Mouse (Mus musculus): ENCODE data around the gene Erich4. TPM values are rescaled to one million over a fixed set of nuclear protein-coding genes. Genes with fewer than 3 reads are reported as not detected.
A peak's percentile ranks its signal among the peaks of the same experiment; 100 is the strongest.

The Erich4 gene
- not detected in 2 replicates for polyA plus RNA-seq (2014; fragmentation: Nextera tagmentation; extraction: Ambion mirVana)

- Histone ChIP-seq H3K9me3 (ENCODE audit: control insufficient read depth, low read length) (no peaks in the 10 kb centered on the region), H3K36me3 (ENCODE audit: control insufficient read depth, insufficient read depth, low read length) (peaks cover 1% of the 10 kb centered on the region; the same call in 1 of the 2 replicates), H3K27ac (replicated peaks in 1 of 2; ENCODE audit: control insufficient read depth in 1 of 2, insufficient read depth in 1 of 2, low read depth in 2 of 2, low read length in 2 of 2) (no peak within 1 kb of the TSS), H3K4me1 (ENCODE audit: control insufficient read depth in 2 of 2, insufficient read depth in 2 of 2, low read length in 2 of 2) (peaks cover 5 to 6% of the 10 kb centered on the region in 2 experiments), H3K4me2 (ENCODE audit: low read length) (no peak within 1 kb of the TSS), H3K27me3 (ENCODE audit: control insufficient read depth, insufficient read depth, low read length) (no peaks in the 10 kb centered on the region), H3K4me3 (ENCODE audit: control insufficient read depth in 1 of 2, insufficient read depth in 1 of 2, low read depth in 1 of 2, low read length in 2 of 2) (no peak within 1 kb of the TSS), H3K9ac (ENCODE audit: low read length) (no peak within 1 kb of the TSS)
- WGBS: 73% methylated on average over 5 of the region's 5 CpGs
- ATAC-seq (ENCODE audit: insufficient number of reproducible peaks, insufficient read depth, low FRiP score, low read depth): no peak
Observed at GRCm38 (mm10) chr7:25615706-25616011, at the start of gene Erich4. Gene Erich4, minus strand, starts transcription at chr7:25615892.

- peak within 1 kb of the TSS; percentile 79 for H3K4me2 ChIP-seq (ENCODE audit: low read length)
- ATAC-seq (ENCODE audit: insufficient number of reproducible peaks, insufficient read depth, low FRiP score, low read depth): peak; percentile 100
- H3K36me3 ChIP-seq (ENCODE audit: control insufficient read depth, insufficient read depth, low read length): peaks cover 13% of the 10 kb centered on the region; the same call in 1 of the 2 replicates
- peaks cover 4 to 14% of the 10 kb centered on the region in 2 experiments for H3K4me1 ChIP-seq (ENCODE audit: control insufficient read depth in 2 of 2, insufficient read depth in 2 of 2, low read length in 2 of 2)
- H3K9ac ChIP-seq (ENCODE audit: low read length): peak within 1 kb of the TSS; percentile 86
- H3K27me3 ChIP-seq (ENCODE audit: control insufficient read depth, insufficient read depth, low read length): no peaks in the 10 kb centered on the region
- WGBS: under 1% methylated on average over 50 of the region's 50 CpGs
- peak within 1 kb of the TSS; percentile 82 to 84 for H3K27ac ChIP-seq (replicated peaks in 1 of 2; ENCODE audit: control insufficient read depth in 1 of 2, insufficient read depth in 1 of 2, low read depth in 2 of 2, low read length in 2 of 2)
- H3K4me3 ChIP-seq (ENCODE audit: control insufficient read depth in 1 of 2, insufficient read depth in 1 of 2, low read depth in 1 of 2, low read length in 2 of 2): peak within 1 kb of the TSS; percentile 67 to 71
- H3K9me3 ChIP-seq (ENCODE audit: control insufficient read depth, low read length): no peaks in the 10 kb centered on the region
Observed at GRCm38 (mm10) chr7:25658657-25659472, 43.2 kb upstream of the Erich4 start, which contains the start of the genes Bckdha and Exosc5. Gene Bckdha, minus strand, starts transcription at chr7:25658981. Gene Exosc5, plus strand, starts transcription at chr7:25659164.

- peak overlapping the region; percentile 86 for H3K9ac ChIP-seq (ENCODE audit: low read length)
- 35% methylated on average over 10 of the region's 10 CpGs for WGBS
- H3K9me3 ChIP-seq (ENCODE audit: control insufficient read depth, low read length): no peaks in the 10 kb centered on the region
- 0 out of 2 replicates have a peak, but pooled peaks cover 8% of the 10 kb centered on the region for H3K36me3 ChIP-seq (ENCODE audit: control insufficient read depth, insufficient read depth, low read length)
- no peak for ATAC-seq (ENCODE audit: insufficient number of reproducible peaks, insufficient read depth, low FRiP score, low read depth)
- H3K27me3 ChIP-seq (ENCODE audit: control insufficient read depth, insufficient read depth, low read length): no peaks in the 10 kb centered on the region
- H3K4me3 ChIP-seq (ENCODE audit: control insufficient read depth in 1 of 2, insufficient read depth in 1 of 2, low read depth in 1 of 2, low read length in 2 of 2): peak overlapping the region; percentile 67 to 71
- H3K4me2 ChIP-seq (ENCODE audit: low read length): peak overlapping the region; percentile 79
- no peak overlapping the region for H3K27ac ChIP-seq (replicated peaks in 1 of 2; ENCODE audit: control insufficient read depth in 1 of 2, insufficient read depth in 1 of 2, low read depth in 2 of 2, low read length in 2 of 2)
- peaks cover 4 to 14% of the 10 kb centered on the region in 2 experiments for H3K4me1 ChIP-seq (ENCODE audit: control insufficient read depth in 2 of 2, insufficient read depth in 2 of 2, low read length in 2 of 2)
Observed at GRCm38 (mm10) chr7:25657785-25658184, 42.1 kb upstream of the Erich4 start.

GRCm38 (mm10) chr7:25655601-25656428 is 40.1 kb upstream of the Erich4 start:
- Histone ChIP-seq H3K9me3 (ENCODE audit: control insufficient read depth, low read length) (no peaks in the 10 kb centered on the region), H3K27me3 (ENCODE audit: control insufficient read depth, insufficient read depth, low read length) (no peaks in the 10 kb centered on the region), H3K9ac (ENCODE audit: low read length) (no peak overlapping the region), H3K4me1 (ENCODE audit: control insufficient read depth in 2 of 2, insufficient read depth in 2 of 2, low read length in 2 of 2) (peaks cover 4 to 14% of the 10 kb centered on the region in 2 experiments), H3K27ac (replicated peaks in 1 of 2; ENCODE audit: control insufficient read depth in 1 of 2, insufficient read depth in 1 of 2, low read depth in 2 of 2, low read length in 2 of 2) (no peak overlapping the region), H3K4me2 (ENCODE audit: low read length) (no peak overlapping the region), H3K36me3 (ENCODE audit: control insufficient read depth, insufficient read depth, low read length) (no peaks in the 10 kb centered on the region), H3K4me3 (ENCODE audit: control insufficient read depth in 1 of 2, insufficient read depth in 1 of 2, low read depth in 1 of 2, low read length in 2 of 2) (no peak overlapping the region)
- WGBS: 68% methylated on average over 11 of the region's 11 CpGs
- no peak for ATAC-seq (ENCODE audit: insufficient number of reproducible peaks, insufficient read depth, low FRiP score, low read depth)

GRCm38 (mm10) chr7:25652244-25652759 is 36.6 kb upstream of the Erich4 start:
- Histone ChIP-seq H3K27me3 (ENCODE audit: control insufficient read depth, insufficient read depth, low read length) (no peaks in the 10 kb centered on the region), H3K4me3 (ENCODE audit: control insufficient read depth in 1 of 2, insufficient read depth in 1 of 2, low read depth in 1 of 2, low read length in 2 of 2) (no peak overlapping the region), H3K36me3 (ENCODE audit: control insufficient read depth, insufficient read depth, low read length) (no peaks in the 10 kb centered on the region), H3K9ac (ENCODE audit: low read length) (no peak overlapping the region), H3K4me1 (ENCODE audit: control insufficient read depth in 2 of 2, insufficient read depth in 2 of 2, low read length in 2 of 2) (no peaks in the 10 kb centered on the region; a peak in 1 of 4 replicates), H3K4me2 (ENCODE audit: low read length) (no peak overlapping the region), H3K27ac (replicated peaks in 1 of 2; ENCODE audit: control insufficient read depth in 1 of 2, insufficient read depth in 1 of 2, low read depth in 2 of 2, low read length in 2 of 2) (no peak overlapping the region), H3K9me3 (ENCODE audit: control insufficient read depth, low read length) (no peaks in the 10 kb centered on the region)
- WGBS: 90% methylated on average over 12 of the region's 12 CpGs
- ATAC-seq (ENCODE audit: insufficient number of reproducible peaks, insufficient read depth, low FRiP score, low read depth): no peak

- Histone ChIP-seq H3K9ac (ENCODE audit: low read length) (no peak overlapping the region), H3K36me3 (ENCODE audit: control insufficient read depth, insufficient read depth, low read length) (no peaks in the 10 kb centered on the region), H3K4me3 (ENCODE audit: control insufficient read depth in 1 of 2, insufficient read depth in 1 of 2, low read depth in 1 of 2, low read length in 2 of 2) (no peak overlapping the region), H3K27me3 (ENCODE audit: control insufficient read depth, insufficient read depth, low read length) (no peaks in the 10 kb centered on the region), H3K4me2 (ENCODE audit: low read length) (no peak overlapping the region), H3K4me1 (ENCODE audit: control insufficient read depth in 2 of 2, insufficient read depth in 2 of 2, low read length in 2 of 2) (no peaks in the 10 kb centered on the region), H3K27ac (replicated peaks in 1 of 2; ENCODE audit: control insufficient read depth in 1 of 2, insufficient read depth in 1 of 2, low read depth in 2 of 2, low read length in 2 of 2) (no peak overlapping the region), H3K9me3 (ENCODE audit: control insufficient read depth, low read length) (no peaks in the 10 kb centered on the region)
- ATAC-seq (ENCODE audit: insufficient number of reproducible peaks, insufficient read depth, low FRiP score, low read depth): no peak
- 88% methylated on average over 8 of the region's 8 CpGs for WGBS
Observed at GRCm38 (mm10) chr7:25651281-25651680, 35.6 kb upstream of the Erich4 start.

- H3K9me3 ChIP-seq (ENCODE audit: control insufficient read depth, low read length): no peaks in the 10 kb centered on the region
- no peaks in the 10 kb centered on the region for H3K36me3 ChIP-seq (ENCODE audit: control insufficient read depth, insufficient read depth, low read length)
- whole genome bisulfite sequencing: 77% methylated on average over 4 of the region's 5 CpGs
- H3K4me1 ChIP-seq (ENCODE audit: control insufficient read depth in 2 of 2, insufficient read depth in 2 of 2, low read length in 2 of 2): no peaks in the 10 kb centered on the region
- H3K4me3 ChIP-seq (ENCODE audit: control insufficient read depth in 1 of 2, insufficient read depth in 1 of 2, low read depth in 1 of 2, low read length in 2 of 2): no peak overlapping the region
- ATAC-seq (ENCODE audit: insufficient number of reproducible peaks, insufficient read depth, low FRiP score, low read depth): no peak
- no peak overlapping the region for H3K4me2 ChIP-seq (ENCODE audit: low read length)
- no peak overlapping the region for H3K27ac ChIP-seq (replicated peaks in 1 of 2; ENCODE audit: control insufficient read depth in 1 of 2, insufficient read depth in 1 of 2, low read depth in 2 of 2, low read length in 2 of 2)
- H3K27me3 ChIP-seq (ENCODE audit: control insufficient read depth, insufficient read depth, low read length): no peaks in the 10 kb centered on the region
- peak overlapping the region; percentile 25; the same call in 1 of the 2 replicates for H3K9ac ChIP-seq (ENCODE audit: low read length)
Observed at GRCm38 (mm10) chr7:25649839-25650238, 34.1 kb upstream of the Erich4 start.
